Comparison of ENCODE assay signal across 7 mouse cellular contexts in the genomic region with DNA sequence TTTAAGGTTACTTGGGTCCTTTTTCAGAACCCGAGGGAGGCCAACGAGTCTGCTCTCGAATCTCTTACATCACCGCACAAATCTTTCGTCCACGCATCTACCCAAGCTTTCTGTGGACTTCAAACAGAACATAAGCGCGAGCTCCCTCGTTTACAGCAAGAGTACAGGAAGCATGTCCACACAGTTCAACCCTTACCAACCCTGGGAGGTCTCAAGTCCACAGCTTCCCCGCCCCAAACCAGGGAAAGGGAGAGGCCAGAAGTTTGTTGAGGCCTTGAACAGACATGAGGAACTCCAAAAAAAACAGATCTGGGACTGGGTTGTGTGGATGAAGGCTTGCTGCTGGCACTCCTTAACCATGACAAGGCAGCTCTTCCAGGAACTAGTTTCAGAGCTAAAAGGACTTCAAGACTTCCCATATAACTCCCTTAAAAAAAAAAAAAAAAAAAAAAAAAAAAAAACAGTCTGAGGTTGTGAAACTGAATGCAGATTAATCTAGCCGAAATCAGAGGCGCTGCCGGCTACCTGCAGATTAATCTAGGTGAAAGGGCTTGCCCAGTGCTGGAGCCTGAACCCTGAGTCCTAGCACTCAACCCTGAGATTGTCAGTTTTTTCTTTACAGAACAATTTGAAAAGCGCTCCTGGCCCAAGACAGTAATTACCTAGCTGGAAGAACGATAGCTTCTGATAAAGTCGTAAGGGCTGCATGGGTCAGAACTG. TPM values are rescaled to one million over a fixed set of nuclear protein-coding genes. Genes with fewer than 3 reads are reported as not detected.
A peak's percentile ranks its signal among the peaks of the same experiment; 100 is the strongest.
DNase-seq lines count a peak whose midpoint lies in the region; ATAC-seq lines count a peak whose summit lies in the region.

No protein-coding gene starts in this region.

- peak overlapping the region; percentile 77 for H3K9ac ChIP-seq in lung, embryonic 16.5 days (ENCODE audit: low read length)
- peak overlapping the region; percentile 87; the same call in 1 of the 2 replicates for H3K9ac ChIP-seq in forebrain, embryonic 12.5 days
- H3K9ac ChIP-seq in limb, embryonic 15.5 days: peak overlapping the region; percentile 73; the same call in 1 of the 2 replicates
- H3K9ac ChIP-seq in stomach, embryonic 16.5 days (ENCODE audit: low read length): peak overlapping the region; percentile 94

- ATAC-seq in lung, embryonic 16.5 days (ENCODE audit: low read depth): no peak
- no peak for ATAC-seq in forebrain, embryonic 12.5 days (ENCODE audit: low FRiP score)
- ATAC-seq in limb, embryonic 15.5 days (ENCODE audit: insufficient number of reproducible peaks, low FRiP score, low TSS enrichment, low read depth): no peak
- ATAC-seq in stomach, embryonic 16.5 days (ENCODE audit: insufficient read depth, low FRiP score): no peak

- H3K4me1 ChIP-seq in lung, embryonic 16.5 days (replicated peaks; ENCODE audit: control insufficient read depth, insufficient read depth, low read length): peaks cover 12% of the 10 kb centered on the region
- peaks cover 23% of the 10 kb centered on the region for H3K4me1 ChIP-seq in forebrain, embryonic 12.5 days
- H3K4me1 ChIP-seq in limb, embryonic 15.5 days: peaks cover 20% of the 10 kb centered on the region
- peaks cover 16% of the 10 kb centered on the region for H3K4me1 ChIP-seq in stomach, embryonic 16.5 days (ENCODE audit: control insufficient read depth, insufficient read depth, low read length)

- no peaks in the 10 kb centered on the region for H3K27me3 ChIP-seq in lung, embryonic 16.5 days (ENCODE audit: control insufficient read depth, insufficient read depth, low read depth, low read length)
- no peaks in the 10 kb centered on the region for H3K27me3 ChIP-seq in forebrain, embryonic 12.5 days
- no peaks in the 10 kb centered on the region for H3K27me3 ChIP-seq in limb, embryonic 15.5 days
- no peaks in the 10 kb centered on the region for H3K27me3 ChIP-seq in stomach, embryonic 16.5 days (ENCODE audit: control insufficient read depth, insufficient read depth, low read length)

- H3K4me2 ChIP-seq in lung, embryonic 16.5 days (ENCODE audit: low read depth, low read length): peak overlapping the region; percentile 69
- H3K4me2 ChIP-seq in forebrain, embryonic 12.5 days: peak overlapping the region; percentile 87
- H3K4me2 ChIP-seq in limb, embryonic 15.5 days: peak overlapping the region; percentile 58
- H3K4me2 ChIP-seq in stomach, embryonic 16.5 days (ENCODE audit: low read depth, low read length): peak overlapping the region; percentile 76

- H3K36me3 ChIP-seq in lung, embryonic 16.5 days (ENCODE audit: control insufficient read depth, insufficient read depth, low read length): peaks cover 11% of the 10 kb centered on the region
- peaks cover 20% of the 10 kb centered on the region for H3K36me3 ChIP-seq in forebrain, embryonic 12.5 days (replicated peaks)
- H3K36me3 ChIP-seq in limb, embryonic 15.5 days: peaks cover 33% of the 10 kb centered on the region
- H3K36me3 ChIP-seq in stomach, embryonic 16.5 days (ENCODE audit: control insufficient read depth, insufficient read depth, low read length): no peaks in the 10 kb centered on the region

- no peak for DNase-seq in lung, adult 18-20 months
- DNase-seq in left cerebral cortex, adult 9 months (ENCODE audit: low spot score in 2 of 2): no peak
- no peak for DNase-seq in testis, postnatal 14 days (ENCODE audit: low spot score)

- H3K9me3 ChIP-seq in lung, embryonic 16.5 days (ENCODE audit: control insufficient read depth, low read length): no peaks in the 10 kb centered on the region
- H3K9me3 ChIP-seq in forebrain, embryonic 12.5 days: no peaks in the 10 kb centered on the region
- no peaks in the 10 kb centered on the region for H3K9me3 ChIP-seq in limb, embryonic 15.5 days
- H3K9me3 ChIP-seq in stomach, embryonic 16.5 days (replicated peaks; ENCODE audit: control insufficient read depth, low read length): no peaks in the 10 kb centered on the region

- peak overlapping the region; percentile 88; the same call in 1 of the 2 replicates for H3K4me3 ChIP-seq in lung, embryonic 16.5 days (ENCODE audit: low read length)
- peak overlapping the region; percentile 74 for H3K4me3 ChIP-seq in forebrain, embryonic 12.5 days (replicated peaks)
- peak overlapping the region; percentile 87 for H3K4me3 ChIP-seq in limb, embryonic 15.5 days
- peak overlapping the region; percentile 96 for H3K4me3 ChIP-seq in stomach, embryonic 16.5 days (replicated peaks; ENCODE audit: low read length)

- WGBS in lung, embryonic 16.5 days: 87% methylated on average over 16 of the region's 16 CpGs
- 92% methylated on average over 16 of the region's 16 CpGs for WGBS in forebrain, embryonic 12.5 days
- WGBS in limb, embryonic 15.5 days: 85% methylated on average over 16 of the region's 16 CpGs
- WGBS in stomach, embryonic 16.5 days: 86% methylated on average over 16 of the region's 16 CpGs

- H3K27ac ChIP-seq in lung, embryonic 16.5 days (ENCODE audit: low read length): no peak overlapping the region
- H3K27ac ChIP-seq in forebrain, embryonic 12.5 days: no peak overlapping the region
- no peak overlapping the region for H3K27ac ChIP-seq in limb, embryonic 15.5 days
- peak overlapping the region; percentile 6; the same call in 1 of the 2 replicates for H3K27ac ChIP-seq in stomach, embryonic 16.5 days (ENCODE audit: low read length)

RNA-seq across cellular contexts. Expression of a gene that starts 1.3 kb away (rescaled TPM):
- 21.9 and 24.5 TPM in 2 replicates for polyA plus RNA-seq in lung, embryonic 16.5 days (2015; fragmentation: Nextera tagmentation; extraction: Ambion mirVana)
- 13.2 and 13.7 TPM in 2 replicates for polyA plus RNA-seq in forebrain, embryonic 12.5 days (2016; fragmentation: Nextera tagmentation; extraction: Ambion mirVana)
- 16.8 and 20.7 TPM in 2 replicates for polyA plus RNA-seq in limb, embryonic 15.5 days (2015; fragmentation: Nextera tagmentation; extraction: Ambion mirVana)
- 23.8 and 23.9 TPM in 2 replicates for polyA plus RNA-seq in stomach, embryonic 16.5 days (2015; fragmentation: Nextera tagmentation; extraction: Ambion mirVana)

RNA-seq across cellular contexts. Expression of a gene that starts 1.5 kb away (rescaled TPM):
- polyA plus RNA-seq in lung, embryonic 16.5 days (2015; fragmentation: Nextera tagmentation; extraction: Ambion mirVana): 7.9 and 8.9 TPM in 2 replicates
- 10.2 and 10.7 TPM in 2 replicates for polyA plus RNA-seq in forebrain, embryonic 12.5 days (2016; fragmentation: Nextera tagmentation; extraction: Ambion mirVana)
- polyA plus RNA-seq in limb, embryonic 15.5 days (2015; fragmentation: Nextera tagmentation; extraction: Ambion mirVana): 7.5 and 7.9 TPM in 2 replicates
- 8.8 TPM in 2 replicates for polyA plus RNA-seq in stomach, embryonic 16.5 days (2015; fragmentation: Nextera tagmentation; extraction: Ambion mirVana)

RNA-seq across cellular contexts. Expression of a gene that starts 17.7 kb away (rescaled TPM):
- 23.9 and 30.6 TPM in 2 replicates for polyA plus RNA-seq in lung, embryonic 16.5 days (2015; fragmentation: Nextera tagmentation; extraction: Ambion mirVana)
- 11.5 and 13.0 TPM in 2 replicates for polyA plus RNA-seq in forebrain, embryonic 12.5 days (2016; fragmentation: Nextera tagmentation; extraction: Ambion mirVana)
- polyA plus RNA-seq in limb, embryonic 15.5 days (2015; fragmentation: Nextera tagmentation; extraction: Ambion mirVana): 33.8 and 40.5 TPM in 2 replicates
- 26.3 and 26.5 TPM in 2 replicates for polyA plus RNA-seq in stomach, embryonic 16.5 days (2015; fragmentation: Nextera tagmentation; extraction: Ambion mirVana)

RNA-seq across cellular contexts. Expression of a gene that starts 19.1 kb away (rescaled TPM):
- 16.6 and 16.9 TPM in 2 replicates for polyA plus RNA-seq in lung, embryonic 16.5 days (2015; fragmentation: Nextera tagmentation; extraction: Ambion mirVana)
- polyA plus RNA-seq in forebrain, embryonic 12.5 days (2016; fragmentation: Nextera tagmentation; extraction: Ambion mirVana): 21.4 and 25.7 TPM in 2 replicates
- 19.4 and 20.1 TPM in 2 replicates for polyA plus RNA-seq in limb, embryonic 15.5 days (2015; fragmentation: Nextera tagmentation; extraction: Ambion mirVana)
- polyA plus RNA-seq in stomach, embryonic 16.5 days (2015; fragmentation: Nextera tagmentation; extraction: Ambion mirVana): 15.6 and 16.5 TPM in 2 replicates

RNA-seq across cellular contexts. Expression of a gene that starts 23.6 kb away (rescaled TPM):
- polyA plus RNA-seq in lung, embryonic 16.5 days (2015; fragmentation: Nextera tagmentation; extraction: Ambion mirVana): 27.9 and 94.5 TPM in 2 replicates
- 1.3 TPM in 1 of 2 replicates, not detected in the other for polyA plus RNA-seq in forebrain, embryonic 12.5 days (2016; fragmentation: Nextera tagmentation; extraction: Ambion mirVana)
- polyA plus RNA-seq in limb, embryonic 15.5 days (2015; fragmentation: Nextera tagmentation; extraction: Ambion mirVana): 350 and 1,119 TPM in 2 replicates
- 15.7 and 377 TPM in 2 replicates for polyA plus RNA-seq in stomach, embryonic 16.5 days (2015; fragmentation: Nextera tagmentation; extraction: Ambion mirVana)
